Mouse (Mus musculus) heart, embryonic 11.5 days (tissue): ENCODE results near the gene Gdf15. TPM values are rescaled to one million over a fixed set of nuclear protein-coding genes. Genes with fewer than 3 reads are reported as not detected.

ENCODE experiments used
- ATAC-seq: fragments of 200-750 bp; cut with Nextera tagmentation; replicated peaks from 2 replicates; pipeline ENCODE4 v1.8.0; 2017; ENCODE audit warnings: moderate library complexity; ENCODE audit not compliant: insufficient number of reproducible peaks, low FRiP score, low TSS enrichment
- H3K27ac ChIP-seq: fragments of 300-500 bp; sonication (generic); 2 replicates; pipeline ENCODE4 v1.5.1; 2014; ENCODE audit warnings: mild to moderate bottlenecking, low read depth, low read length
- H3K27me3 ChIP-seq: fragments of 300-500 bp; sonication (generic); 2 replicates; pipeline ENCODE4 v1.6.1; 2014; ENCODE audit warnings: mild to moderate bottlenecking, low read length, mixed read lengths; ENCODE audit not compliant: control insufficient read depth, insufficient read depth
- H3K36me3 ChIP-seq: fragments of 300-500 bp; sonication (generic); 2 replicates; pipeline ENCODE4 v1.6.1; 2014; ENCODE audit warnings: mild to moderate bottlenecking, low read length, moderate library complexity, mixed read lengths; ENCODE audit not compliant: control insufficient read depth, insufficient read depth
- H3K4me1 ChIP-seq: fragments of 300-500 bp; sonication (generic); 2 replicates; pipeline ENCODE4 v1.6.1; 2014; ENCODE audit warnings: low read length; ENCODE audit not compliant: control insufficient read depth, insufficient read depth
- H3K4me2 ChIP-seq: fragments of 300-500 bp; sonication (generic); 2 replicates; pipeline ENCODE4 v1.6.1; 2014; ENCODE audit warnings: mild to moderate bottlenecking, moderate library complexity
- H3K4me3 ChIP-seq: fragments of 300-500 bp; sonication (generic); 2 replicates; pipeline ENCODE4 v1.5.1; 2014; ENCODE audit warnings: low read depth, low read length
- H3K9ac ChIP-seq: fragments of 300-500 bp; sonication (generic); 2 replicates; pipeline ENCODE4 v1.6.1; 2014; ENCODE audit warnings: mild to moderate bottlenecking, low read depth, low read length, moderate library complexity
- H3K9me3 ChIP-seq: fragments of 300-500 bp; sonication (generic); replicated peaks from 2 replicates; pipeline ENCODE4 v1.6.1; 2016; ENCODE audit warnings: low read length; ENCODE audit not compliant: control insufficient read depth
- WGBS: fragments of 180-500 bp; shearing (Covaris S2); extraction: QIAGEN DNeasy Blood & Tissue Kit; methylation state at CpG from one replicate; pipeline ENCODE4 v1.1.7; 2014; ENCODE audit not compliant: insufficient replicate concordance; 5-methylcytosine and 5-hydroxymethylcytosine counted together
- polyA plus RNA-seq: library from polyadenylated mRNA; unstranded; fragments of >200 nt; fragmentation: Nextera tagmentation; extraction: Ambion mirVana; gene quantifications from 2 replicates; pipeline ENCODE4 v1.2.1, GENCODE M21; 2014

Gdf15 gene
- polyA plus RNA-seq, 1 experiment from 2014 or later = 0.26 TPM

DNA sequence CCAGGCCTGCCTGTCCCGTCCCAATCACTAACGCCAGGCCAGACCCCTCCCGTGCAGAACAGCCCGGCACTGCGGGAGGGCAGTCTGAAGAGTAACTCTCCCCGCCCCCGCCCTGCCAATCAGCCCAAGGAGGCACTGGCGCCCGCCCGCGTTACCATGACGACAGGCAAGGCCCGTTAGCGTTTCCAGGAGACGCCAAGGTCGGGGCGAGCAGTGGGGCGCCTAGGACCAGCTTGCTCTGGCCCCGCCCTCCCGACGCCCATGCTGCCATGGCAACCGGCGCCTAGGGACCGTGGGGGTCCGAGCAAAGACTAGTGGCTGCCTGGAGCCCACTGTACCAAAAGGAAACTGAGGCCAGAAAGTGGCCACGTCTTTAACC, 31.0 kb downstream of the Gdf15 start:
- Histone ChIP-seq H3K4me2 (peak overlapping the region; percentile 55), H3K4me3 (peak overlapping the region; percentile 26), H3K4me1 (peaks cover 35% of the 10 kb centered on the region), H3K27ac (peak overlapping the region; percentile 78), H3K9me3 (0 out of 2 replicates have a peak, but pooled peaks cover 2% of the 10 kb centered on the region), H3K9ac (0 out of 2 replicates have a peak overlapping the region, but pooled peaks have one; percentile 24), H3K36me3 (peaks cover 4% of the 10 kb centered on the region; the same call in 1 of the 2 replicates), H3K27me3 (no peaks in the 10 kb centered on the region)
- WGBS = 2% methylated on average over 26 of the region's 26 CpGs
- peak; percentile 44 for ATAC-seq

- Histone ChIP-seq H3K4me1 (peaks cover 38% of the 10 kb centered on the region), H3K36me3 (peaks cover 9% of the 10 kb centered on the region; the same call in 1 of the 2 replicates), H3K4me2 (peak overlapping the region; percentile 55), H3K4me3 (peak overlapping the region; percentile 26), H3K27ac (peak overlapping the region; percentile 78), H3K27me3 (no peaks in the 10 kb centered on the region), H3K9ac (0 out of 2 replicates have a peak overlapping the region, but pooled peaks have one; percentile 24), H3K9me3 (0 out of 2 replicates have a peak, but pooled peaks cover 2% of the 10 kb centered on the region)
- ATAC-seq = no peak
- 14% methylated on average over 10 of the region's 10 CpGs for WGBS
Observed at GRCm38 (mm10) chr8:70600473-70601270, 31.6 kb downstream of the Gdf15 start.

DNA sequence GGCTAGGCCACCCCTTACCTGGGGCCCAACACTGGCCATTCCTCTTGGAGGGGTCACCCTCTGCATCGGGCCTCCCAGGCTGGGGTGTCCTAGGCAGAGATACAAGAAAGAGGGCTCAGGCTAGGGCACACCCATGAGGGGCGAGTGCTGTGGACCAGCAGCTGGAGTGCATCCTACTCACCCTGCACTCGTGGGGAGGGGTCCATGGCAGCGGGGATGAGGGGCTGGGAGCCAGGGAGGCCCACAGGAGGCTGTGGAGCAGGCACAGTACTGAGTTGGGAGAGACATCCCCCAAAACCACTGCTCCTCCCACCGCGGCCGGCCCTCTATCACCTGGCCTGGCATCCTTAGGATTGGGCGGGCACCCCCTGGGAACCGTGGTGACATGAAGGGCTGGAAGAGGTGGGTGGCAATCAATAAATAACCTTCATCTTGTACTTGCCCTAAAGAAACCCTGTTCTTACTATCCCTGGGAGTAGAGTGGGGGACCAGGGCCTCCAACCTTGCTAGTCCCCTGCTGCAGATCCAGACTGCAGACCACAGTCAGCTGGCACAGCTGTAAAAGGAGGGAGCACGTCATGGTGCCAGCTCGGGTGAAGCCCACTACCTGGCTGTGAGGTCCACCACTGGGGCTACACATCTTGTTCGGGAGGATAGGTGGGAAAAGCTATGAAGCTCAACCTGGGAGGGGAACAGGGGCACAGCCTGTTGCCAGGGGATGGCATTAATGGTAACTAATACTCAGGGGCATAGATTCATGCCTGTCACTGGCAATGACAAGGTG, 32.6 kb downstream of the Gdf15 start:
- H3K4me3 ChIP-seq = no peak overlapping the region
- H3K27me3 ChIP-seq = no peaks in the 10 kb centered on the region
- H3K9me3 ChIP-seq = 0 out of 2 replicates have a peak, but pooled peaks cover 2% of the 10 kb centered on the region
- WGBS = 85% methylated on average over 12 of the region's 12 CpGs
- no peak for ATAC-seq
- H3K27ac ChIP-seq = no peak overlapping the region
- peaks cover 9% of the 10 kb centered on the region; the same call in 1 of the 2 replicates for H3K36me3 ChIP-seq
- H3K4me1 ChIP-seq = peaks cover 46% of the 10 kb centered on the region
- no peak overlapping the region for H3K4me2 ChIP-seq
- no peak overlapping the region for H3K9ac ChIP-seq

GRCm38 (mm10) chr8:70598722-70599121, 33.5 kb downstream of the Gdf15 start:
- 22% methylated on average over 10 of the region's 10 CpGs for WGBS
- Histone ChIP-seq H3K27me3 (no peaks in the 10 kb centered on the region), H3K4me1 (peaks cover 46% of the 10 kb centered on the region), H3K4me3 (peak overlapping the region; percentile 52), H3K27ac (no peak overlapping the region), H3K9me3 (0 out of 2 replicates have a peak, but pooled peaks cover 2% of the 10 kb centered on the region), H3K9ac (peak overlapping the region; percentile 75; the same call in 1 of the 2 replicates), H3K36me3 (peaks cover 9% of the 10 kb centered on the region; the same call in 1 of the 2 replicates), H3K4me2 (peak overlapping the region; percentile 76)
- no peak for ATAC-seq

DNA sequence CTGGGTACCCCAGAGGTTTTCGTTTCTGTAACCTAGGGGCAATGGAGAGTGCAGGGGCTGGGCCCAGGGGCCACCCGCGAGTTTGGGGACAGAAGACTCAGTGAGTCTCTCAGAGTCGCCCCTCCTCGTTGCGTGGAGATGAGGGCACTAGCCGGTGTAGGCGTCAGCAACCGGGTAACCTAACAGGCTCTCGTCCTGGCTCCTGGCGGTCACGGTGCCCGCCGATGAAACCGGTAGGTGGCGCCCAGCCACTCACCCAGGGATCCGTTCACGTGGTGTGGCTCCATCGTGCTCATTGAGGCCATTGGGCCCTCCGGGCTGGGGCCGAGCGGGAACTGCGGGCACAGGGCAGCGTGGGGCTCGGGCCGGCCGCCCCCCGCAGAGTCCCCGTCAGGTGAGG, 34.0 kb downstream of the Gdf15 start:
- Histone ChIP-seq H3K4me3 (peak overlapping the region; percentile 52), H3K9ac (peak overlapping the region; percentile 75), H3K27ac (peak overlapping the region; percentile 18; the same call in 1 of the 2 replicates), H3K4me2 (peak overlapping the region; percentile 76), H3K9me3 (0 out of 2 replicates have a peak, but pooled peaks cover 2% of the 10 kb centered on the region), H3K27me3 (no peaks in the 10 kb centered on the region), H3K4me1 (peaks cover 50% of the 10 kb centered on the region), H3K36me3 (peaks cover 9% of the 10 kb centered on the region; the same call in 1 of the 2 replicates)
- ATAC-seq = 0 out of 2 replicates have a peak, but pooled peaks have one; percentile 1
- 6% methylated on average over 29 of the region's 29 CpGs for WGBS

- Histone ChIP-seq H3K4me1 (peaks cover 57% of the 10 kb centered on the region), H3K27ac (peak overlapping the region; percentile 18), H3K4me2 (peak overlapping the region; percentile 76), H3K9ac (peak overlapping the region; percentile 75), H3K4me3 (peak overlapping the region; percentile 52), H3K9me3 (0 out of 2 replicates have a peak, but pooled peaks cover 2% of the 10 kb centered on the region), H3K27me3 (no peaks in the 10 kb centered on the region), H3K36me3 (peaks cover 9% of the 10 kb centered on the region; the same call in 1 of the 2 replicates)
- WGBS = 11% methylated on average over 63 of the region's 68 CpGs
- no peak for ATAC-seq
Observed at GRCm38 (mm10) chr8:70597417-70598272, 34.6 kb downstream of the Gdf15 start.

GRCm38 (mm10) chr8:70596775-70597416, 35.4 kb downstream of the Gdf15 start:
- Histone ChIP-seq H3K9ac (no peak overlapping the region), H3K27me3 (no peaks in the 10 kb centered on the region), H3K27ac (no peak overlapping the region), H3K4me2 (peak overlapping the region; percentile 76), H3K4me3 (peak overlapping the region; percentile 52), H3K9me3 (no peaks in the 10 kb centered on the region), H3K4me1 (peaks cover 58% of the 10 kb centered on the region), H3K36me3 (peaks cover 9% of the 10 kb centered on the region; the same call in 1 of the 2 replicates)
- WGBS = 83% methylated on average over 17 of the region's 17 CpGs
- no peak for ATAC-seq
